Mouse (Mus musculus): ENCODE results near the gene Slc25a40.

Gene Slc25a40

DNA sequence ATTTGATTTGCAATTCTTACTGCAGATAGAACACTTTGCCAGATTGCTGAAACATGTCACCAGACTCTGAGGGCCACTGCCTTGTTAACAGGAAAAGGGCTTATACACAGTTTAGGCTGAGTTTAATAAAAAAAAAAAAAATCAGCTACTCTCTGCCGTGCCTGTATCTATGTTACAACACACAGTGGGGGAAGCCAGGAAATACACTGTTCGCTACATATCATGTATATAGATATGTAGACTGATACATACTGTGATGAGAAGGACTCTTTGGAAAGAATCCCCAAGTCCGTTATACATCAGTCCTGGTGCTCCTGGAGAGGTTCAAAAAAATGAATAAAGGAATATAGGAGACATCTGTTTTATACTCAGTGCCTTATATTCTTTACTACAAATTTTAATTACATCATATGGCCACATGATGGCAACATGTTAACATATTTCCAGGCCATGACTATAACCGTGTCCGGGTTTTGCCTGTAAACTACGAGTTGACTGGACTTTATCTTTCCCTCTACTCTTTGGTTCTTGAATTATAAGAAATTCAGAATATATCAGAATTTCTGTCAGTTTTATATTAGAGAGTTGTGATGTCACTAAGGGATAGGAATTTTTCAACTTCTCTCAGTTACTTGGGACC, 66.9 kb downstream of the Slc25a40 start:
- no peak for DNase-seq (ENCODE audit: low read depth, low spot score)

DNA sequence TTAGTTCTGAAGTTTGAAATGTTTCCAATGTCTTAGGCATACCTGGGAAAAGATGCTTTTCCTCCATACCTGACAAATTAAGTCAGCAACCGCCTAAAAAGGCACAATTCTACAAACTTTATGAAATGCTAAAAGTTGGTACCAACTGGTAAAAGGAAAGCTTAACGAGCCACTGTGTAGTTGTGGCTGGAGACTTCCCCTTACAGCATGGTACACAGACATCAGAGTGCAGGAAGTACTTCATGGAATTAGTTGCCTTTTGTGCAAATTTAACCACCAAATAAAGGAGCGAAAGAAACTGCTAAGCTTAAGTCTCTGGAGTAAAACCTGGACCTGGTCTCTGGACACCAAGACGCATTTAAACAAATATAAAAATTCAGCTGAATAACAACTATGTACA, 69.1 kb downstream of the Slc25a40 start:
- no peak for DNase-seq (ENCODE audit: low read depth, low spot score)
